ENCODE assay signal across 14 mouse cellular contexts in genomic region chr3:148842533-148842932, GRCm38 (mm10).
DNase-seq lines count a peak whose midpoint lies in the region; ATAC-seq and TF ChIP-seq lines count a peak whose summit lies in the region.
"Had no signal": no experiment of that assay in that cellular context is flagged by ENCODE, and none has a peak within 500 bp of the region (broad histone marks: within the 10 kb centered on the region; RNA-seq: fewer than 3 reads in every experiment).

No protein-coding gene starts in this region.

- no peak overlapping the region for H3K27ac ChIP-seq in kidney, embryonic 15.5 days
- H3K27ac ChIP-seq in kidney, adult 2 months (ENCODE audit: insufficient read depth, low read depth, low read length) = no peak overlapping the region
- no peak overlapping the region for H3K27ac ChIP-seq in neural tube, embryonic 14.5 days (ENCODE audit: low read depth, low read length)
- no peak overlapping the region for H3K27ac ChIP-seq in neural tube, embryonic 15.5 days (replicated peaks)
- H3K27ac ChIP-seq: hindbrain, embryonic 15.5 days had no signal

- TF ChIP-seq POLR2A in kidney, adult 2 months (IDR thresholded peaks at IDR 0.05; ENCODE audit: low read depth, low read length) = no peak

- 0 out of 2 replicates have a peak, but pooled peaks cover 3% of the 10 kb centered on the region for H3K4me1 ChIP-seq in kidney, embryonic 15.5 days
- H3K4me1 ChIP-seq in kidney, adult 2 months (ENCODE audit: control insufficient read depth, insufficient read depth, low read length) = no peaks in the 10 kb centered on the region
- H3K4me1 ChIP-seq in neural tube, embryonic 14.5 days (ENCODE audit: control insufficient read depth, insufficient read depth, low read length) = peaks cover 7% of the 10 kb centered on the region
- peaks cover 18% of the 10 kb centered on the region for H3K4me1 ChIP-seq in neural tube, embryonic 15.5 days

- H3K36me3 ChIP-seq in kidney, embryonic 15.5 days = peaks cover 68% of the 10 kb centered on the region
- H3K36me3 ChIP-seq in kidney, adult 2 months (ENCODE audit: control insufficient read depth, insufficient read depth, low read length) = no peaks in the 10 kb centered on the region
- peaks cover 21% of the 10 kb centered on the region; the same call in 1 of the 2 replicates for H3K36me3 ChIP-seq in neural tube, embryonic 14.5 days (ENCODE audit: control insufficient read depth, insufficient read depth, low read length)
- peaks cover 22% of the 10 kb centered on the region for H3K36me3 ChIP-seq in neural tube, embryonic 15.5 days

- 82% methylated on average over 7 of the region's 7 CpGs for WGBS in kidney, embryonic 15.5 days
- WGBS in kidney, adult 2 months = 87% methylated on average over 7 of the region's 7 CpGs
- WGBS in neural tube, embryonic 14.5 days = 78% methylated on average over 7 of the region's 7 CpGs
- 69% methylated on average over 7 of the region's 7 CpGs for WGBS in neural tube, embryonic 15.5 days

- no peak overlapping the region for H3K4me2 ChIP-seq in kidney, embryonic 15.5 days
- no peak overlapping the region for H3K4me2 ChIP-seq in neural tube, embryonic 14.5 days (ENCODE audit: low read depth, low read length)
- no peak overlapping the region for H3K4me2 ChIP-seq in neural tube, embryonic 15.5 days
- H3K4me2 ChIP-seq: hindbrain, embryonic 15.5 days had no signal

- H3K4me3 ChIP-seq in kidney, embryonic 15.5 days (replicated peaks) = no peak overlapping the region
- H3K4me3 ChIP-seq in kidney, adult 2 months (ENCODE audit: insufficient read depth, low read depth, low read length) = no peak overlapping the region
- H3K4me3 ChIP-seq in neural tube, embryonic 14.5 days (ENCODE audit: low read depth, low read length) = no peak overlapping the region
- H3K4me3 ChIP-seq in neural tube, embryonic 15.5 days (replicated peaks) = no peak overlapping the region
- H3K4me3 ChIP-seq: hindbrain, embryonic 15.5 days had no signal

- TF ChIP-seq CTCF in kidney, adult 2 months (conservative IDR thresholded peaks at IDR 0.05; ENCODE audit: insufficient read depth, insufficient read length, low read depth, low read length) = no peak

- H3K9me3 ChIP-seq in kidney, embryonic 15.5 days (replicated peaks) = no peaks in the 10 kb centered on the region
- H3K9me3 ChIP-seq in neural tube, embryonic 14.5 days (ENCODE audit: control insufficient read depth, low read length) = no peaks in the 10 kb centered on the region
- no peaks in the 10 kb centered on the region for H3K9me3 ChIP-seq in neural tube, embryonic 15.5 days (replicated peaks)
- H3K9me3 ChIP-seq: hindbrain, embryonic 15.5 days had no signal

- peak; percentile 96 for ATAC-seq in frontal cortex, adult (ENCODE audit: low TSS enrichment)
- 0 out of 2 replicates have a peak, but pooled peaks have one; percentile 29 for ATAC-seq in kidney, embryonic 15.5 days (replicated peaks; ENCODE audit: low FRiP score)
- ATAC-seq in neural tube, embryonic 14.5 days (ENCODE audit: low read depth) = peak; percentile 38; the same call in 1 of the 2 replicates
- ATAC-seq in neural tube, embryonic 15.5 days (ENCODE audit: low FRiP score) = no peak
- no peak for ATAC-seq in cerebellum, adult (ENCODE audit: insufficient number of reproducible peaks, low FRiP score, low TSS enrichment)

- no peak overlapping the region for H3K9ac ChIP-seq in kidney, embryonic 15.5 days
- no peak overlapping the region for H3K9ac ChIP-seq in neural tube, embryonic 14.5 days (replicated peaks; ENCODE audit: low read depth, low read length)
- no peak overlapping the region for H3K9ac ChIP-seq in neural tube, embryonic 15.5 days (replicated peaks)
- H3K9ac ChIP-seq: hindbrain, embryonic 15.5 days had no signal

- H3K27me3 ChIP-seq in kidney, embryonic 15.5 days = no peaks in the 10 kb centered on the region
- H3K27me3 ChIP-seq in kidney, adult 2 months (replicated peaks; ENCODE audit: control insufficient read depth, insufficient read depth, low read length) = no peaks in the 10 kb centered on the region
- no peaks in the 10 kb centered on the region for H3K27me3 ChIP-seq in neural tube, embryonic 14.5 days (ENCODE audit: control insufficient read depth, insufficient read depth, low read length)
- H3K27me3 ChIP-seq in neural tube, embryonic 15.5 days (replicated peaks) = no peaks in the 10 kb centered on the region
- H3K27me3 ChIP-seq: hindbrain, embryonic 15.5 days had no signal

- DNase-seq in frontal cortex, postnatal 14 days (ENCODE audit: low spot score in 2 of 2) = no peak
- DNase-seq in kidney, adult 2 months = no peak
- no peak for DNase-seq in thymus, postnatal 0 days (ENCODE audit: low spot score)
- DNase-seq: adrenal gland, postnatal 25 days; cerebellum, postnatal 14 days; kidney, adult 8-10 months; lung, adult 18-20 months; thymus, adult 2 months had no signal

Comparison
In these comparisons a context has a peak if more than half of its experiments do, and no peak if none do; other contexts are left out.
1. ATAC-seq: peak in frontal cortex, adult (single experiment), kidney, embryonic 15.5 days (single experiment) and neural tube, embryonic 14.5 days (single experiment); none in neural tube, embryonic 15.5 days (single experiment) and cerebellum, adult (single experiment).